In genomic region chr6:84271441-84271840, GRCm38 (mm10) we compare ENCODE assay signal across 24 mouse cellular contexts.
DNase-seq lines count a peak whose midpoint lies in the region; ATAC-seq and TF ChIP-seq lines count a peak whose summit lies in the region.
"Had no signal": no experiment of that assay in that cellular context is flagged by ENCODE, and none has a peak within 500 bp of the region (broad histone marks: within the 10 kb centered on the region; RNA-seq: fewer than 3 reads in every experiment).

No protein-coding gene starts in this region.

- H3ac ChIP-seq in C2C12 (ENCODE audit: control insufficient read depth, insufficient read length, low read depth): no peak overlapping the region

- TF ChIP-seq EP300 in heart, adult 2 months (IDR thresholded peaks at IDR 0.05; ENCODE audit: insufficient read depth, low read depth, low read length): no peak

- H3K4me1 ChIP-seq in forebrain, embryonic 11.5 days (replicated peaks; ENCODE audit: control insufficient read depth, insufficient read depth, low read length): no peaks in the 10 kb centered on the region
- peaks cover 10% of the 10 kb centered on the region for H3K4me1 ChIP-seq in forebrain, embryonic 13.5 days
- peaks cover 19% of the 10 kb centered on the region for H3K4me1 ChIP-seq in heart, adult 2 months (ENCODE audit: control insufficient read depth, insufficient read depth, low read length)
- peaks cover 14% of the 10 kb centered on the region for H3K4me1 ChIP-seq in heart, embryonic 10.5 days
- peaks cover 56% of the 10 kb centered on the region for H3K4me1 ChIP-seq in limb, embryonic 10.5 days
- peaks cover 29% of the 10 kb centered on the region for H3K4me1 ChIP-seq in embryonic facial prominence, embryonic 10.5 days

- no peak overlapping the region for H3K4me3 ChIP-seq in forebrain, embryonic 11.5 days (ENCODE audit: low read depth, low read length)
- H3K4me3 ChIP-seq in forebrain, embryonic 13.5 days: no peak overlapping the region
- no peak overlapping the region for H3K4me3 ChIP-seq in heart, adult 2 months
- no peak overlapping the region for H3K4me3 ChIP-seq in heart, embryonic 10.5 days
- no peak overlapping the region for H3K4me3 ChIP-seq in C2C12 (ENCODE audit: insufficient read depth, poor library complexity, severe bottlenecking)
- H3K4me3 ChIP-seq in limb, embryonic 10.5 days: no peak overlapping the region
- no peak overlapping the region for H3K4me3 ChIP-seq in embryonic facial prominence, embryonic 10.5 days
- H3K4me3 ChIP-seq: embryonic facial prominence, embryonic 13.5 days; erythroblast, embryonic 14.5 days had no signal

- H3K27me3 ChIP-seq in forebrain, embryonic 11.5 days (ENCODE audit: control insufficient read depth, insufficient read depth, low read length): no peaks in the 10 kb centered on the region
- H3K27me3 ChIP-seq in forebrain, embryonic 13.5 days: no peaks in the 10 kb centered on the region
- H3K27me3 ChIP-seq in heart, adult 2 months (ENCODE audit: control insufficient read depth, insufficient read depth, low read length): no peaks in the 10 kb centered on the region
- H3K27me3 ChIP-seq in heart, embryonic 10.5 days (ENCODE audit: insufficient read depth, poor library complexity, severe bottlenecking): peaks cover 26% of the 10 kb centered on the region
- H3K27me3 ChIP-seq in C2C12 (ENCODE audit: control insufficient read depth, insufficient read depth, insufficient read length): no peaks in the 10 kb centered on the region
- H3K27me3 ChIP-seq in limb, embryonic 10.5 days (ENCODE audit: low read depth, poor library complexity, severe bottlenecking): peaks cover 10% of the 10 kb centered on the region; the same call in 1 of the 2 replicates
- H3K27me3 ChIP-seq in embryonic facial prominence, embryonic 10.5 days (replicated peaks; ENCODE audit: low read depth, poor library complexity, severe bottlenecking): peaks cover 16% of the 10 kb centered on the region; the same call in 1 of the 2 replicates
- H3K27me3 ChIP-seq: embryonic facial prominence, embryonic 13.5 days; Patski had no signal

- no peak for TF ChIP-seq CTCF in heart, adult 2 months (IDR thresholded peaks at IDR 0.05)
- no peak for TF ChIP-seq CTCF in C2C12 (IDR thresholded peaks at IDR 0.05; ENCODE audit: control insufficient read depth, insufficient read depth, insufficient read length)

- H3K9me3 ChIP-seq in forebrain, embryonic 11.5 days (ENCODE audit: control insufficient read depth, low read length): no peaks in the 10 kb centered on the region
- H3K9me3 ChIP-seq in forebrain, embryonic 13.5 days (replicated peaks): no peaks in the 10 kb centered on the region
- no peaks in the 10 kb centered on the region for H3K9me3 ChIP-seq in heart, embryonic 10.5 days
- H3K9me3 ChIP-seq in limb, embryonic 10.5 days (replicated peaks): no peaks in the 10 kb centered on the region
- H3K9me3 ChIP-seq in embryonic facial prominence, embryonic 10.5 days: no peaks in the 10 kb centered on the region
- H3K9me3 ChIP-seq: embryonic facial prominence, embryonic 13.5 days had no signal

- no peak overlapping the region for H3K9ac ChIP-seq in forebrain, embryonic 11.5 days (ENCODE audit: low read length)
- no peak overlapping the region for H3K9ac ChIP-seq in forebrain, embryonic 13.5 days
- no peak overlapping the region for H3K9ac ChIP-seq in heart, adult 2 months (ENCODE audit: low read depth, low read length)
- H3K9ac ChIP-seq: embryonic facial prominence, embryonic 13.5 days; forebrain, postnatal 0 days; hindbrain, embryonic 14.5 days had no signal

- H3K79me3 ChIP-seq in C2C12 (ENCODE audit: low read depth): no peaks in the 10 kb centered on the region

- ATAC-seq in forebrain, embryonic 11.5 days (replicated peaks; ENCODE audit: low FRiP score): no peak
- no peak for ATAC-seq in forebrain, embryonic 13.5 days
- ATAC-seq: forebrain, embryonic 14.5 days; forebrain, postnatal 0 days; hindbrain, postnatal 0 days; intestine, postnatal 0 days had no signal

- 78% methylated on average over 3 of the region's 3 CpGs for WGBS in forebrain, embryonic 11.5 days
- 88% methylated on average over 3 of the region's 3 CpGs for WGBS in forebrain, embryonic 13.5 days
- 54% methylated on average over 3 of the region's 3 CpGs for WGBS in heart, adult 2 months
- 73% methylated on average over 3 of the region's 3 CpGs for WGBS in heart, embryonic 10.5 days
- WGBS in limb, embryonic 10.5 days: 80% methylated on average over 3 of the region's 3 CpGs
- 89% methylated on average over 3 of the region's 3 CpGs for WGBS in embryonic facial prominence, embryonic 10.5 days

- H3K36me3 ChIP-seq in forebrain, embryonic 11.5 days (ENCODE audit: control insufficient read depth, insufficient read depth, low read length): no peaks in the 10 kb centered on the region
- no peaks in the 10 kb centered on the region for H3K36me3 ChIP-seq in forebrain, embryonic 13.5 days (ENCODE audit: poor library complexity, severe bottlenecking)
- no peaks in the 10 kb centered on the region for H3K36me3 ChIP-seq in heart, adult 2 months (ENCODE audit: control insufficient read depth, insufficient read depth, low read length)
- no peaks in the 10 kb centered on the region for H3K36me3 ChIP-seq in heart, embryonic 10.5 days
- no peaks in the 10 kb centered on the region for H3K36me3 ChIP-seq in C2C12 (ENCODE audit: control insufficient read depth, insufficient read depth)
- H3K36me3 ChIP-seq in limb, embryonic 10.5 days: no peaks in the 10 kb centered on the region
- no peaks in the 10 kb centered on the region for H3K36me3 ChIP-seq in embryonic facial prominence, embryonic 10.5 days (replicated peaks)
- H3K36me3 ChIP-seq: embryonic facial prominence, embryonic 13.5 days had no signal

- no peak overlapping the region for H3K4me2 ChIP-seq in forebrain, embryonic 11.5 days (ENCODE audit: low read depth, low read length, severe bottlenecking)
- no peak overlapping the region for H3K4me2 ChIP-seq in forebrain, embryonic 13.5 days
- H3K4me2 ChIP-seq: embryonic facial prominence, embryonic 13.5 days; heart, embryonic 11.5 days; hindbrain, embryonic 14.5 days had no signal

- intact Hi-C loops in heart, adult 2 months (cut with DNase I): loop anchor here (5.0 to 10.0 kb wide), 2 partner anchors 46 to 177 kb away; no protein-coding TSS in a partner anchor

- TF ChIP-seq POLR2A in heart, adult 2 months (IDR thresholded peaks at IDR 0.05; ENCODE audit: insufficient read depth, low read depth, low read length): no peak

- no peaks in the 10 kb centered on the region for H3K79me2 ChIP-seq in heart, adult 2 months (replicated peaks; ENCODE audit: control insufficient read depth, insufficient read depth, low read length)
- H3K79me2 ChIP-seq in C2C12 (ENCODE audit: control insufficient read depth, insufficient read depth): no peaks in the 10 kb centered on the region

- DNase-seq in forebrain, embryonic 11.5 days (ENCODE audit: low spot score): peak; percentile 21
- DNase-seq in heart, adult 2 months: no peak
- no peak for DNase-seq in heart, embryonic 10.5 days (ENCODE audit: low spot score)
- DNase-seq in limb, embryonic 10.5 days (ENCODE audit: low spot score): no peak
- DNase-seq in thymus, postnatal 36 days: no peak
- DNase-seq in embryonic facial prominence, embryonic 10.5 days (ENCODE audit: low spot score): no peak
- DNase-seq: adrenal gland, postnatal 25 days; cerebellum, adult 18-20 months; cerebellum, adult 9-10 months; cerebellum, postnatal 14 days; forebrain, postnatal 0 days; gastrocnemius, postnatal 25 days; heart, postnatal 14 days; heart, postnatal 4 days had no signal

- no peak overlapping the region for H3K27ac ChIP-seq in forebrain, embryonic 11.5 days (ENCODE audit: low read depth, low read length)
- H3K27ac ChIP-seq in forebrain, embryonic 13.5 days: no peak overlapping the region
- H3K27ac ChIP-seq in heart, adult 2 months: peak overlapping the region; percentile 51
- H3K27ac ChIP-seq in heart, embryonic 10.5 days: no peak overlapping the region
- peak overlapping the region; percentile 44; the same call in 1 of the 2 replicates for H3K27ac ChIP-seq in limb, embryonic 10.5 days
- no peak overlapping the region for H3K27ac ChIP-seq in embryonic facial prominence, embryonic 10.5 days (replicated peaks)
- H3K27ac ChIP-seq: embryonic facial prominence, embryonic 13.5 days; hindbrain, embryonic 14.5 days; hindbrain, postnatal 0 days had no signal

TF ChIP-seq in C2C12, 6 proteins besides CTCF, POLR2A, EP300 and RAD21:
- TF ChIP-seq MYOD1 (IDR thresholded peaks at IDR 0.05; ENCODE audit: control insufficient read depth, insufficient read length, low read depth): peak; percentile 26
- TF ChIP-seq USF1 (IDR thresholded peaks at IDR 0.05; ENCODE audit: low read depth): no peak
- peak; percentile 64 for TF ChIP-seq MAX (IDR thresholded peaks at IDR 0.05)

Comparison
In these comparisons a context has a peak if more than half of its experiments do, and no peak if none do; other contexts are left out.
1. H3K27ac ChIP-seq: peak in heart, adult 2 months (single experiment) and limb, embryonic 10.5 days (single experiment); none in forebrain, embryonic 11.5 days (single experiment), forebrain, embryonic 13.5 days (single experiment), heart, embryonic 10.5 days (single experiment) and embryonic facial prominence, embryonic 10.5 days (single experiment).